Mouse (Mus musculus): ENCODE results near the gene Ttc39d. TPM values are rescaled to one million over a fixed set of nuclear protein-coding genes. Genes with fewer than 3 reads are reported as not detected.
"Not testable (repeated sequence)": the region's sequence is repeated elsewhere in the genome, so short reads cannot be mapped to it uniquely, and the experiment has no call there.

The Ttc39d gene
- polyA plus RNA-seq, 1 experiment, result not detected

DNA sequence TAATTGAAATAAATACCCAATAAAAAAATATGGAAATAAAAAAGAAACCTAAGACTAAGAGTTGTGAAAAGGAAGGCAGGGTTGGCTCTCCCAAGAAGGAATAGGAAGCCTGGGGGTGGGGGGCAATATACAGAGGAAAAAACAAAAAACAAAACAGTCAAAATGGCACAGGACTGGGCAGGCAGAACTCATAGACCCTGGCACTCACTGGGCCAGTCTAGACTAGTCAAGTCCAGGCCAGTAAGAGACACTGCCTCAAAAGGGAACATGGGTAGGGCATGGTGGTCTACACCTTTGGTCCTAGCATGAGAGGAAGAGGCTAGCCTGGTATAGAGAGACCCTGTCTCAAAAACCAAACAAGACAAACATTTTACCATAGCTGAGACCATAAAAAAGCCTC lies 26.8 kb upstream of the Ttc39d start:
- no peak overlapping the region for H3K4me3 ChIP-seq (ENCODE audit: insufficient read depth, low read length)
- TF ChIP-seq CTCF (IDR thresholded peaks at IDR 0.05; ENCODE audit: borderline replicate concordance, insufficient read depth, low read length) (no peak), POLR2A (IDR thresholded peaks at IDR 0.05; ENCODE audit: low read depth, low read length) (no peak)

GRCm38 (mm10) chr17:80183615-80184014 lies 23.6 kb upstream of the Ttc39d start:
- TF ChIP-seq POLR2A (IDR thresholded peaks at IDR 0.05; ENCODE audit: low read depth, low read length), result no peak
- no peak for TF ChIP-seq CTCF (IDR thresholded peaks at IDR 0.05; ENCODE audit: borderline replicate concordance, insufficient read depth, low read length)
- Histone ChIP-seq H3K4me1 (ENCODE audit: control insufficient read depth, insufficient read depth, low read length) (no peaks in the 10 kb centered on the region; the same call in 1 of the 2 replicates), H3K4me3 (ENCODE audit: insufficient read depth, low read length) (no peak overlapping the region), H3K27ac (ENCODE audit: insufficient read depth, low read length) (no peak overlapping the region)

More for the DNA sequence above, 26.8 kb upstream of the Ttc39d start:
- Histone ChIP-seq H3K4me1 (ENCODE audit: control insufficient read depth, insufficient read depth, low read length) (no peaks in the 10 kb centered on the region), H3K27ac (ENCODE audit: insufficient read depth, low read length) (no peak overlapping the region)

DNA sequence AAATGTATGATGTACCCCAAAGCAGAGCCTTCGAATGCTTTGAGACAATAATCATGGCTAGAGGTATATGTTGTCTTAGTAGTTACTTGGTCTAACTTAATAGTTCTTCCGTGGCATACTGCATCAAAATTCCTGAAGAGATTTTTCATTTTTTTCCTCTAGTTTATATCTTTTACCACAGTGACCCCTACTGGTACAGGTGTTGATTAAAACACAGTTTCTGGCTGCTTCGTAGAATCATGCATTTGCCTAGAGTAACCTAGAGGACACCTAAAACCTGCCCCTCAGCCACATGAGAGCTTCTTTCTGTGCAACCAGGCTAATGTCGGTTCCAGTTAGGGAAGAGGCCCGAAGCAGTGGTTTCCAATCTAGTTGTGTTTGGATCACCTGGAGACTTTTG lies 14.2 kb upstream of the Ttc39d start:
- TF ChIP-seq POLR2A (IDR thresholded peaks at IDR 0.05; ENCODE audit: low read depth, low read length) (no peak), CTCF (IDR thresholded peaks at IDR 0.05; ENCODE audit: borderline replicate concordance, insufficient read depth, low read length) (no peak)

DNA sequence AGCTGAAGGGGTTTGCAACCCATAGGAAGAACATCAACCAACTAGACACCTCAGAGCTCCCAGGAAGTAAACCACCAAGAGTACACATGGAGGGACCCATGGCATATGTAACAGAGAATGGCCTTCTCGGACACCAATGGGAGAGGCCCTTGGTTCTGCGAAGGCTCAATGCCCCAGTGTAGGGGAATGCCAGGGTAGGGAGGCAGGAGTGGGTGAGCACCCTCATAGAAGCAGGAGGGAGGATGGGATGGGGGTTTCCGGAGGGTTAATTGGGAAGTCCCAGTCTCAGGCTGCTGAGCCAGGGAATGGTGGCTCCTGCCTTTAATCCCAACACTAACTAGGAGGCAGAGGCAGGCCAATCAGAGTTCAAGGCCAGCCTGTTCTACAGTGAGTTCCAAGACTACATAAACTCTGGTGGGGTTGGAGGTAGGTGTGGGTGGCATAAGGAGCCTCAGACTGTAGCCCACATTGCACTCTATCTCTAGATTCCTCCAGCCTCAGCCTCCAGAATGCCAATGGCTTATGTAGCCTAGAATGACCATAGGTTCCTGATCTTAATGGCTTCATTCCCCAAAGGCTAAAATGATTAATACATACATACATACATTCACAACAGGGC lies 8.0 kb upstream of the Ttc39d start:
- Histone ChIP-seq H3K27ac (ENCODE audit: insufficient read depth, low read length) (no peak overlapping the region), H3K4me3 (ENCODE audit: insufficient read depth, low read length) (no peak overlapping the region), H3K4me1 (ENCODE audit: control insufficient read depth, insufficient read depth, low read length) (no peaks in the 10 kb centered on the region)
- TF ChIP-seq POLR2A (IDR thresholded peaks at IDR 0.05; ENCODE audit: low read depth, low read length) (0 out of 2 replicates have a peak, but pooled peaks have one; percentile 5), CTCF (IDR thresholded peaks at IDR 0.05; ENCODE audit: borderline replicate concordance, insufficient read depth, low read length) (no peak)

More for the DNA sequence above, 14.2 kb upstream of the Ttc39d start:
- Histone ChIP-seq H3K4me1 (ENCODE audit: control insufficient read depth, insufficient read depth, low read length) (no peaks in the 10 kb centered on the region; the same call in 1 of the 2 replicates), H3K4me3 (ENCODE audit: insufficient read depth, low read length) (no peak overlapping the region), H3K27ac (ENCODE audit: insufficient read depth, low read length) (no peak overlapping the region)

DNA sequence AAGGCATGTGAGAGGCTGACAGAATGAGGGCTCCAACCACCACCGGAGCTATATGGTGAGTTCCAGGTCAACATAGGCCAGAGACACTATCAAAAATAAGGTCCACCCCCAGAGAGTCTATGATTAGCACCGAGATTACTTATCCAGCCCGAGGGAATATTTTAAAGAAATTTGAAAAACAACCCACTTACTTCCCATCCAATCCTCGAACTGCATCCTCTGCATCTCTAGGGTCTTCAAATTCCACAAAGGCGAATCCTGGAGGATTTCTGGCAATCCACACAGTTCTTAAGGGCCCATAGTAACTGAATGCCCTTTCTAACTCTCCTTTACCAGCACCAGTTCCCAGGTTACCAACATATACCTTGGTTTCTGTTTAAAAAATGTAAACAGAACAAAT lies 1.6 kb upstream of the Ttc39d start:
- no peak for TF ChIP-seq POLR2A (IDR thresholded peaks at IDR 0.05; ENCODE audit: low read depth, low read length)
- TF ChIP-seq CTCF (IDR thresholded peaks at IDR 0.05; ENCODE audit: borderline replicate concordance, insufficient read depth, low read length), result no peak
- H3K4me3 ChIP-seq (ENCODE audit: insufficient read depth, low read length), result peak overlapping the region; percentile 75
- no peaks in the 10 kb centered on the region for H3K4me1 ChIP-seq (ENCODE audit: control insufficient read depth, insufficient read depth, low read length)
- H3K27ac ChIP-seq (ENCODE audit: insufficient read depth, low read length), result no peak overlapping the region

- peak overlapping the region; percentile 75 for H3K4me3 ChIP-seq (ENCODE audit: insufficient read depth, low read length)
- no peaks in the 10 kb centered on the region for H3K4me1 ChIP-seq (ENCODE audit: control insufficient read depth, insufficient read depth, low read length)
- H3K27ac ChIP-seq (ENCODE audit: insufficient read depth, low read length), result peak overlapping the region; percentile 19
- TF ChIP-seq POLR2A (IDR thresholded peaks at IDR 0.05; ENCODE audit: low read depth, low read length), result no peak
- no peak for TF ChIP-seq CTCF (IDR thresholded peaks at IDR 0.05; ENCODE audit: borderline replicate concordance, insufficient read depth, low read length)
Observed at GRCm38 (mm10) chr17:80206301-80206670, 974 bp upstream of the Ttc39d start.

DNA sequence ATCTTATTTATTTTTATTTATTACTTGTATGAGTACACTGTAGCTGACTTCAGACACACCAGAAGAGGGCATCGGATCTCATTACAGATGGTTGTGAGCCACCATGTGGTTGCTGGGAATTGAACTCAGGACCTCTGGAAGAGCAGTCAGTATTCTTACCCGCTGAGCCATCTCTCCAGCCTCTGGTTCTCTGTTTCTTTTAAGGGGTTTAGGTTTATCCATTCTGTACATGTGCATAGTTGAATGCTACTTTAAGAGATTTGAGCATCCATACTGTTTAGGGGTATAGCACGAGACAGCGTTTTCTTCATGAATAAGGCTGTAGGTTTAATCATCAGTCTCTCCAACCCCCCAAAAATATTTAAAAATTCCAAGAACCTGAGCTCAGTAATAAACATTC lies 6.7 kb downstream of the Ttc39d start:
- not testable (repeated sequence) for H3K27ac ChIP-seq (ENCODE audit: insufficient read depth, low read length); H3K4me3 ChIP-seq (ENCODE audit: insufficient read depth, low read length); H3K4me1 ChIP-seq (ENCODE audit: control insufficient read depth, insufficient read depth, low read length)

DNA sequence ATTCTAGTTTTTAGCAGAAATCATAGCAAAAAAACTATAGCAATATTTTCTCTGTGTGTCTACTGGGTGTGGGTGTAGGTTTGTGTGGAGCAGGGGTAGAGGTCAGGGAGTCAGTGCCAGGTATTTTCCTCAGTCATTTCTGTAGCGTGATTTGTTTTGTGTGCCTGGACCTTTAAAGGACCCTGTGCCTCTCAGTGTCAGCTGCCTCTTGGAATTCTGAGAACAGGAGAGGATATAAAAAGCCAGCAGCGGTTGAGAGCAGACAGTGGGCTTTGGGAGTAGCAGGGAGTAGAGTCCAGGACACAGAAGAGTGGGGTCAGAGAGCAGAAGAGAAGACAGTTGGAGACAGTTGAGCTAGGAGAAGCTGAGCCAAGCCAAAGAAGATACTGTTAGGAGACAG lies 12.9 kb downstream of the Ttc39d start:
- no peak overlapping the region for H3K27ac ChIP-seq (ENCODE audit: insufficient read depth, low read length)
- TF ChIP-seq POLR2A (IDR thresholded peaks at IDR 0.05; ENCODE audit: low read depth, low read length) (no peak), CTCF (IDR thresholded peaks at IDR 0.05; ENCODE audit: borderline replicate concordance, insufficient read depth, low read length) (no peak)
- no peak overlapping the region for H3K4me3 ChIP-seq (ENCODE audit: insufficient read depth, low read length)
- H3K4me1 ChIP-seq (ENCODE audit: control insufficient read depth, insufficient read depth, low read length), result no peaks in the 10 kb centered on the region

- Histone ChIP-seq H3K4me1 (ENCODE audit: control insufficient read depth, insufficient read depth, low read length) (no peaks in the 10 kb centered on the region), H3K4me3 (ENCODE audit: insufficient read depth, low read length) (no peak overlapping the region), H3K27ac (ENCODE audit: insufficient read depth, low read length) (no peak overlapping the region)
- no peak for TF ChIP-seq POLR2A (IDR thresholded peaks at IDR 0.05; ENCODE audit: low read depth, low read length)
- TF ChIP-seq CTCF (IDR thresholded peaks at IDR 0.05; ENCODE audit: borderline replicate concordance, insufficient read depth, low read length), result no peak
Observed at GRCm38 (mm10) chr17:80221202-80221601, 13.9 kb downstream of the Ttc39d start.

- TF ChIP-seq POLR2A (IDR thresholded peaks at IDR 0.05; ENCODE audit: low read depth, low read length) (no peak), CTCF (IDR thresholded peaks at IDR 0.05; ENCODE audit: borderline replicate concordance, insufficient read depth, low read length) (no peak)
- Histone ChIP-seq H3K27ac (ENCODE audit: insufficient read depth, low read length) (no peak overlapping the region), H3K4me1 (ENCODE audit: control insufficient read depth, insufficient read depth, low read length) (no peaks in the 10 kb centered on the region), H3K4me3 (ENCODE audit: insufficient read depth, low read length) (no peak overlapping the region)
Observed at GRCm38 (mm10) chr17:80221890-80222628, 14.8 kb downstream of the Ttc39d start.

Measured in embryonic fibroblast, embryonic 13.5 days (primary cell).